8 mouse cellular contexts compared by ENCODE assay signal in genomic region chr19:5085145-5085863, GRCm38 (mm10). TPM values are rescaled to one million over a fixed set of nuclear protein-coding genes. Genes with fewer than 3 reads are reported as not detected.
DNase-seq lines count a peak whose midpoint lies in the region; ATAC-seq and TF ChIP-seq lines count a peak whose summit lies in the region.

Gene Tmem151a, minus strand, starts transcription at chr19:5085531.

- H3K9ac ChIP-seq in hindbrain, embryonic 15.5 days: peak within 1 kb of the TSS; percentile 88
- peak within 1 kb of the TSS; percentile 65 for H3K9ac ChIP-seq in midbrain, embryonic 14.5 days (replicated peaks; ENCODE audit: low read length)

- peaks cover 11% of the 10 kb centered on the region for H3K36me3 ChIP-seq in E14TG2a.4 (ENCODE audit: insufficient read depth, low read length)
- peaks cover 9% of the 10 kb centered on the region for H3K36me3 ChIP-seq in hindbrain, embryonic 15.5 days
- peaks cover 6% of the 10 kb centered on the region; the same call in 1 of the 2 replicates for H3K36me3 ChIP-seq in midbrain, embryonic 14.5 days (ENCODE audit: control insufficient read depth, insufficient read depth, low read length)

- peak within 1 kb of the TSS; percentile 83 for H3K4me3 ChIP-seq in E14TG2a.4 (replicated peaks; ENCODE audit: low read length)
- H3K4me3 ChIP-seq in cortical plate, adult 2 months (ENCODE audit: insufficient read depth, low read length): peak within 1 kb of the TSS; percentile 99
- H3K4me3 ChIP-seq in hindbrain, embryonic 15.5 days: peak within 1 kb of the TSS; percentile 70
- H3K4me3 ChIP-seq in midbrain, embryonic 14.5 days (replicated peaks; ENCODE audit: low read depth, low read length): peak within 1 kb of the TSS; percentile 52

- intact Hi-C loops in left cerebral cortex, postnatal 10 days (cut with DNase I): no loop called here

- peak; percentile 41 for DNase-seq in CD4-positive, CD25-positive, alpha-beta regulatory T cell, adult 2 months (ENCODE audit: low read depth, low spot score)
- DNase-seq in left cerebral cortex, postnatal 10 days (ENCODE audit: extremely low spot score in 1 of 2, low spot score in 2 of 2): peak in 1 of 2 experiments; percentile 64
- peak; percentile 48 for DNase-seq in midbrain, embryonic 14.5 days
- no peak for DNase-seq in thymus, postnatal 36 days

- peak; percentile 27 for TF ChIP-seq POLR2A in cortical plate, adult 2 months (IDR thresholded peaks at IDR 0.05; ENCODE audit: extremely low read depth, insufficient read depth, low read length)

- peaks cover 60% of the 10 kb centered on the region for H3K27me3 ChIP-seq in E14TG2a.4 (ENCODE audit: insufficient read depth, low read length)
- peaks cover 50% of the 10 kb centered on the region for H3K27me3 ChIP-seq in hindbrain, embryonic 15.5 days
- peaks cover 59% of the 10 kb centered on the region for H3K27me3 ChIP-seq in midbrain, embryonic 14.5 days (ENCODE audit: control insufficient read depth, insufficient read depth, low read length)

- H3K4me1 ChIP-seq in E14TG2a.4 (replicated peaks; ENCODE audit: low read depth, low read length): peaks cover 75% of the 10 kb centered on the region
- no peaks in the 10 kb centered on the region for H3K4me1 ChIP-seq in cortical plate, adult 2 months (ENCODE audit: control insufficient read depth, insufficient read depth, low read length)
- peaks cover 34% of the 10 kb centered on the region for H3K4me1 ChIP-seq in hindbrain, embryonic 15.5 days (replicated peaks)
- peaks cover 15% of the 10 kb centered on the region; the same call in 1 of the 2 replicates for H3K4me1 ChIP-seq in midbrain, embryonic 14.5 days (ENCODE audit: control insufficient read depth, insufficient read depth, low read length)

- H3K9me3 ChIP-seq in E14TG2a.4 (ENCODE audit: low read length): no peaks in the 10 kb centered on the region
- no peaks in the 10 kb centered on the region for H3K9me3 ChIP-seq in hindbrain, embryonic 15.5 days
- no peaks in the 10 kb centered on the region for H3K9me3 ChIP-seq in midbrain, embryonic 14.5 days (ENCODE audit: control insufficient read depth, low read length)

- under 1% methylated on average over 69 of the region's 69 CpGs for WGBS in hindbrain, embryonic 15.5 days
- WGBS in midbrain, embryonic 14.5 days: under 1% methylated on average over 69 of the region's 69 CpGs

- H3K4me2 ChIP-seq in hindbrain, embryonic 15.5 days: peak within 1 kb of the TSS; percentile 75
- H3K4me2 ChIP-seq in midbrain, embryonic 14.5 days (ENCODE audit: low read length): peak within 1 kb of the TSS; percentile 73

- no peak for ATAC-seq in CD4-positive, CD25-positive, alpha-beta regulatory T cell, adult 4 months
- ATAC-seq in hindbrain, embryonic 15.5 days (ENCODE audit: low FRiP score, low read depth): no peak
- no peak for ATAC-seq in midbrain, embryonic 14.5 days (ENCODE audit: low FRiP score, low TSS enrichment)

- TF ChIP-seq CTCF in E14TG2a.4 (conservative IDR thresholded peaks at IDR 0.05; ENCODE audit: low read length): no peak
- no peak for TF ChIP-seq CTCF in cortical plate, adult 2 months (IDR thresholded peaks at IDR 0.05; ENCODE audit: extremely low read depth, insufficient read depth, low read length)

- peak within 1 kb of the TSS; percentile 98 for H3K27ac ChIP-seq in cortical plate, adult 2 months (ENCODE audit: insufficient read depth, low read length)
- peak within 1 kb of the TSS; percentile 60 for H3K27ac ChIP-seq in hindbrain, embryonic 15.5 days (replicated peaks)
- H3K27ac ChIP-seq in midbrain, embryonic 14.5 days (replicated peaks; ENCODE audit: low read depth, low read length): no peak within 1 kb of the TSS

RNA-seq across cellular contexts. Expression of gene Tmem151a, which starts in this region (rescaled TPM):
- polyA plus RNA-seq in CD4-positive, CD25-positive, alpha-beta regulatory T cell, adult 4 months (2017; shearing (Covaris generic)): not detected
- 145 and 146 TPM in 2 replicates for polyA plus RNA-seq in cortical plate, adult 2 months (2012; rRNA removed)
- polyA plus RNA-seq in hindbrain, embryonic 15.5 days (2015; fragmentation: Nextera tagmentation; extraction: Ambion mirVana): 28.3 and 34.0 TPM in 2 replicates
- 100 to 1,000 TPM; 115 to 122 TPM for total RNA-seq in left cerebral cortex, postnatal 10 days (2021)
- 8.3 and 15.7 TPM in 2 replicates for polyA plus RNA-seq in midbrain, embryonic 14.5 days (2014; fragmentation: Nextera tagmentation; extraction: Ambion mirVana)

Comparison
In these comparisons a context has a peak if more than half of its experiments do, and no peak if none do; other contexts are left out.
1. DNase-seq: peak in CD4-positive, CD25-positive, alpha-beta regulatory T cell, adult 2 months (single experiment) and midbrain, embryonic 14.5 days (single experiment); none in thymus, postnatal 36 days (0 of 2).
2. Peak in every context shown above with its lines, with median percentiles within 50 percentile points of each other: H3K4me3 ChIP-seq.